Mouse (Mus musculus): Measurements from ENCODE around the gene Smarca4. TPM values are rescaled to one million over a fixed set of nuclear protein-coding genes. Genes with fewer than 3 reads are reported as not detected.

Gene Smarca4
- total and polyA plus RNA-seq, 2 experiments: 13.1 to 15.2 TPM

DNA sequence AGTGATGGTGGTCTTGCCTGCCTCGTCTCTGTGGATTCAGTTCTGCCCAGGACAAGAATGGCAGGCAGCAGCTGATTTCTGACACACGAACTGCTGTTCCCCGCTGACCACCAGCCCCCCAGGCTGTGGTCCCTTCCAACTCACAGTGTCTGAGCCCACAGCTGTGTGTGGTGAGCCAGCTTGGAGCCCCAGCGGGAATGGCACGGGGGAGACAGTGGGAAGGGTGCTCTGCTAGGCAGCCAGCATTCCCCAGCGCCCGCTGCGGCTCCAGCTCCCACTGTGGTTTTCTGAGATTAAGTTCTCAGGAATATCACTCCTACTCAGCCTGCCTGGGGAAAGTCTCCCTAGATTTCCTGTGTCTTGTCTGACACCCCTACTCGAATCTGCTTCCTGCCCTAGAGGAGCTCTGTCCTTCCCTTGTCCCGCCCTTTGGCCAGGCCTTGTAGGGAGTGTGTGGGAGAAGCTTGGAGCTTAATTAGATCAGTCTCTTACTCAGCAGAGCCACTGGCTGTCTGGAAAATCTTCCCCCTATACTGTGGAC lies 136.4 kb downstream of the Smarca4 start:
- no peak for DNase-seq (ENCODE audit: extremely low read depth, low read depth, low spot score)
- Histone ChIP-seq H3K36me3 (ENCODE audit: control insufficient read depth, insufficient read depth, low read length) (peaks cover 16% of the 10 kb centered on the region; the same call in 1 of the 2 replicates), H3K4me1 (ENCODE audit: control insufficient read depth, insufficient read depth, low read length) (peaks cover 14% of the 10 kb centered on the region), H3K27me3 (ENCODE audit: control insufficient read depth, insufficient read depth, low read length) (no peaks in the 10 kb centered on the region), H3K27ac (replicated peaks; ENCODE audit: insufficient read depth, low read depth, low read length) (peak overlapping the region; percentile 36), H3K79me2 (ENCODE audit: control insufficient read depth, insufficient read depth, low read length) (no peaks in the 10 kb centered on the region), H3K9ac (ENCODE audit: low read depth, low read length) (peak overlapping the region; percentile 30; the same call in 1 of the 2 replicates), H3K4me3 (ENCODE audit: insufficient read depth, low read depth, low read length) (no peak overlapping the region)
- TF ChIP-seq CTCF (IDR thresholded peaks at IDR 0.05; ENCODE audit: low read depth, low read length) (no peak), POLR2A (IDR thresholded peaks at IDR 0.05; ENCODE audit: extremely low read depth, insufficient read depth, low read length) (no peak)
- 59% methylated on average over 10 of the region's 10 CpGs for WGBS

Other genes with a start within 250 kb of the Smarca4 start
- gene Ilf3, start 248.3 kb upstream of the Smarca4 start, total RNA-seq (2014; rRNA removed): 9.5 and 13.0 TPM in 2 replicates
- 9.1 and 13.5 TPM in 2 replicates for gene Ilf3, start 248.3 kb upstream of the Smarca4 start, polyA plus RNA-seq (2012; rRNA removed)
- gene Qtrt1, start 204.3 kb upstream of the Smarca4 start, total RNA-seq (2014; rRNA removed): 5.6 TPM in 2 replicates
- 8.3 and 15.7 TPM in 2 replicates for gene Qtrt1, start 204.3 kb upstream of the Smarca4 start, polyA plus RNA-seq (2012; rRNA removed)
- gene Dnm2, start 191.3 kb upstream of the Smarca4 start, total RNA-seq (2014; rRNA removed): 28.9 and 32.3 TPM in 2 replicates
- 57.3 and 74.4 TPM in 2 replicates for gene Dnm2, start 191.3 kb upstream of the Smarca4 start, polyA plus RNA-seq (2012; rRNA removed)
- gene Tmed1, start 105.9 kb upstream of the Smarca4 start, total RNA-seq (2014; rRNA removed): 19.2 and 23.2 TPM in 2 replicates
- 24.9 and 26.5 TPM in 2 replicates for gene Tmed1, start 105.9 kb upstream of the Smarca4 start, polyA plus RNA-seq (2012; rRNA removed)
- 3.5 and 4.6 TPM in 2 replicates for gene AB124611, start 90.0 kb upstream of the Smarca4 start, total RNA-seq (2014; rRNA removed)
- gene AB124611, start 90.0 kb upstream of the Smarca4 start, polyA plus RNA-seq (2012; rRNA removed): 2.2 and 3.4 TPM in 2 replicates
- 5.0 and 8.1 TPM in 2 replicates for gene Carm1, start 69.3 kb upstream of the Smarca4 start, total RNA-seq (2014; rRNA removed)
- 23.4 and 28.5 TPM in 2 replicates for gene Carm1, start 69.3 kb upstream of the Smarca4 start, polyA plus RNA-seq (2012; rRNA removed)
- 13.0 and 18.7 TPM in 2 replicates for gene Timm29, start 23.4 kb upstream of the Smarca4 start, total RNA-seq (2014; rRNA removed)
- gene Timm29, start 23.4 kb upstream of the Smarca4 start, polyA plus RNA-seq (2012; rRNA removed): 26.7 TPM in 2 replicates
- gene Yipf2, start 23.3 kb upstream of the Smarca4 start, total RNA-seq (2014; rRNA removed): 24.6 and 25.9 TPM in 2 replicates
- gene Yipf2, start 23.3 kb upstream of the Smarca4 start, polyA plus RNA-seq (2012; rRNA removed): 33.5 and 43.9 TPM in 2 replicates
- gene Ldlr, start 107.3 kb downstream of the Smarca4 start, total RNA-seq (2014; rRNA removed): 61.4 and 82.8 TPM in 2 replicates
- 105 and 116 TPM in 2 replicates for gene Ldlr, start 107.3 kb downstream of the Smarca4 start, polyA plus RNA-seq (2012; rRNA removed)
- gene Spc24, start 144.1 kb downstream of the Smarca4 start, total RNA-seq (2014; rRNA removed): 15.3 and 17.9 TPM in 2 replicates
- 11.6 and 14.4 TPM in 2 replicates for gene Spc24, start 144.1 kb downstream of the Smarca4 start, polyA plus RNA-seq (2012; rRNA removed)
- 12.8 and 20.7 TPM in 2 replicates for gene Kank2, start 182.6 kb downstream of the Smarca4 start, total RNA-seq (2014; rRNA removed)
- gene Kank2, start 182.6 kb downstream of the Smarca4 start, polyA plus RNA-seq (2012; rRNA removed): 27.2 and 34.5 TPM in 2 replicates
- gene Angptl8, start 219.3 kb downstream of the Smarca4 start, total RNA-seq (2014; rRNA removed): 13.6 and 22.2 TPM in 2 replicates
- gene Angptl8, start 219.3 kb downstream of the Smarca4 start, polyA plus RNA-seq (2012; rRNA removed): 201 and 258 TPM in 2 replicates
- 8.5 and 12.6 TPM in 2 replicates for gene Dock6, start 236.5 kb downstream of the Smarca4 start, total RNA-seq (2014; rRNA removed)
- 23.2 and 33.9 TPM in 2 replicates for gene Dock6, start 236.5 kb downstream of the Smarca4 start, polyA plus RNA-seq (2012; rRNA removed)

All from liver, adult 2 months (tissue).